Mouse (Mus musculus) MEL (cell line): ENCODE measurements around the gene Mcl1. TPM values are rescaled to one million over a fixed set of nuclear protein-coding genes. Genes with fewer than 3 reads are reported as not detected.

Experiments used
- DNase-seq: peaks from one replicate; pipeline ENCODE4 v3.0.0; 2011; ENCODE audit warnings: low read depth, low spot score
- H3K27ac ChIP-seq: 2 replicates; pipeline ENCODE4 v1.5.1; 2012; ENCODE audit warnings: low read depth, mild to moderate bottlenecking, control low read depth, low read length, moderate library complexity; ENCODE audit not compliant: control insufficient read depth
- H3K27me3 ChIP-seq, 2 experiments: fragments of 150-350 bp in 1 of 2; sonication (generic) in 1 of 2; 2 replicates each; pipeline ENCODE4 v1.6.1; 2012; ENCODE audit warnings: low read length in 2 of 2, mild to moderate bottlenecking in 2 of 2, improper control_type of control experiment in 1 of 2, moderate library complexity in 1 of 2; ENCODE audit not compliant: insufficient read depth in 2 of 2, control insufficient read depth in 1 of 2
- H3K36me3 ChIP-seq, 2 experiments: 2 replicates each; pipeline ENCODE4 v1.6.1; 2012 to 2014; ENCODE audit warnings: low read length in 2 of 2, improper control_type of control experiment in 1 of 2, inconsistent platforms in 1 of 2, mild to moderate bottlenecking in 1 of 2; ENCODE audit not compliant: insufficient read depth in 2 of 2, control insufficient read depth in 1 of 2
- H3K4me1 ChIP-seq, 2 experiments: fragments of 150-350 bp in 1 of 2; sonication (generic) in 1 of 2; 2 replicates each; pipeline ENCODE4 v1.6.1; 2012; ENCODE audit warnings: low read length in 2 of 2, improper control_type of control experiment in 1 of 2, mild to moderate bottlenecking in 1 of 2; ENCODE audit not compliant: insufficient read depth in 2 of 2, control insufficient read depth in 1 of 2
- H3K4me3 ChIP-seq, 2 experiments: fragments of 150-350 bp in 1 of 2; sonication (generic) in 1 of 2; 2 replicates each; pipeline ENCODE4 v1.5.1; 2012; ENCODE audit warnings: low read depth in 2 of 2, low read length in 2 of 2, mild to moderate bottlenecking in 2 of 2, moderate library complexity in 2 of 2, control low read depth in 1 of 2, improper control_type of control experiment in 1 of 2; ENCODE audit not compliant: control insufficient read depth in 1 of 2, insufficient read depth in 1 of 2
- H3K79me2 ChIP-seq: 2 replicates; pipeline ENCODE4 v1.6.1; 2012; ENCODE audit warnings: mild to moderate bottlenecking, low read length, moderate library complexity; ENCODE audit not compliant: control insufficient read depth, poor library complexity, insufficient read depth
- H3K9ac ChIP-seq: 2 replicates; pipeline ENCODE4 v1.6.1; 2012; ENCODE audit warnings: low read depth, mild to moderate bottlenecking, control low read depth, low read length, moderate library complexity; ENCODE audit not compliant: control insufficient read depth, poor library complexity, severe bottlenecking
- H3K9me3 ChIP-seq: fragments of 150-350 bp; sonication (generic); replicated peaks from 2 replicates; pipeline ENCODE4 v1.6.1; 2012; ENCODE audit warnings: mild to moderate bottlenecking, low read length, improper control_type of control experiment, moderate library complexity; ENCODE audit not compliant: insufficient read depth
- BHLHE40 ChIP-seq: IDR thresholded peaks from 2 replicates; pipeline ENCODE4 v1.6.1; 2012; ENCODE audit warnings: low read depth, mild to moderate bottlenecking, inconsistent platforms, low read length, improper control_type of control experiment, borderline replicate concordance
- CHD2 ChIP-seq: IDR thresholded peaks from 2 replicates; pipeline ENCODE4 v1.6.1; 2011; ENCODE audit warnings: low read length, improper control_type of control experiment
- CTCF ChIP-seq, 3 experiments: IDR thresholded peaks in 2 of 3; conservative IDR thresholded peaks in 1 of 3; 2 replicates each; pipeline ENCODE4 v1.5.1; 2011 to 2012; ENCODE audit warnings: low read length in 3 of 3, low read depth in 2 of 3, mild to moderate bottlenecking in 2 of 3, improper control_type of control experiment in 1 of 3, inconsistent platforms in 1 of 3, mixed read lengths in 1 of 3, moderate library complexity in 1 of 3; ENCODE audit not compliant: control insufficient read depth in 1 of 3, insufficient read depth in 1 of 3, poor library complexity in 1 of 3, severe bottlenecking in 1 of 3
- ETS1 ChIP-seq: IDR thresholded peaks from 2 replicates; pipeline ENCODE4 v1.6.1; 2012; ENCODE audit warnings: low read depth, mild to moderate bottlenecking, inconsistent platforms, low read length, improper control_type of control experiment, moderate library complexity
- GABPA ChIP-seq: IDR thresholded peaks from 2 replicates; pipeline ENCODE4 v1.6.1; 2012; ENCODE audit warnings: low read depth, mild to moderate bottlenecking, inconsistent platforms, low read length, improper control_type of control experiment, moderate library complexity
- HCFC1 ChIP-seq: IDR thresholded peaks from 2 replicates; pipeline ENCODE4 v1.6.1; 2012; ENCODE audit warnings: low read depth, mild to moderate bottlenecking, inconsistent platforms, low read length, improper control_type of control experiment, moderate library complexity
- MAFK ChIP-seq: IDR thresholded peaks from 2 replicates; pipeline ENCODE4 v1.6.1; 2011; ENCODE audit warnings: low read depth, mild to moderate bottlenecking, low read length, improper control_type of control experiment, borderline replicate concordance
- MAZ ChIP-seq: IDR thresholded peaks from 2 replicates; pipeline ENCODE4 v1.6.1; 2012; ENCODE audit warnings: low read depth, mild to moderate bottlenecking, inconsistent platforms, low read length, improper control_type of control experiment
- MXI1 ChIP-seq: IDR thresholded peaks from 2 replicates; pipeline ENCODE4 v1.6.1; 2011; ENCODE audit warnings: mild to moderate bottlenecking, low read depth, low read length, improper control_type of control experiment
- MYB ChIP-seq: IDR thresholded peaks from 2 replicates; pipeline ENCODE4 v1.6.1; 2011; ENCODE audit warnings: mild to moderate bottlenecking, low read depth, low read length, improper control_type of control experiment
- MYC ChIP-seq: IDR thresholded peaks from 2 replicates; pipeline ENCODE4 v1.6.1; 2011; ENCODE audit warnings: low read depth, mild to moderate bottlenecking, low read length, improper control_type of control experiment, moderate library complexity
- NELFE ChIP-seq: IDR thresholded peaks from 2 replicates; pipeline ENCODE4 v1.6.1; 2011; ENCODE audit warnings: low read depth, low read length, improper control_type of control experiment
- POLR2A ChIP-seq, 2 experiments: IDR thresholded peaks; 2 replicates each; pipeline ENCODE4 v1.6.1; 2011 to 2012; ENCODE audit warnings: low read length in 2 of 2, mild to moderate bottlenecking in 2 of 2, control low read depth in 1 of 2, improper control_type of control experiment in 1 of 2, low read depth in 1 of 2, moderate library complexity in 1 of 2; ENCODE audit not compliant: control insufficient read depth in 1 of 2, insufficient read depth in 1 of 2, poor library complexity in 1 of 2
- POLR2AphosphoS2 ChIP-seq: IDR thresholded peaks from 2 replicates; pipeline ENCODE4 v1.6.1; 2011; ENCODE audit warnings: low read length, improper control_type of control experiment
- POLR2AphosphoS5 ChIP-seq: IDR thresholded peaks from 2 replicates; pipeline ENCODE4 v1.6.1; 2012; ENCODE audit warnings: low read depth, borderline replicate concordance, mild to moderate bottlenecking, inconsistent platforms, low read length, moderate library complexity, mixed read lengths
- SIN3A ChIP-seq: IDR thresholded peaks from 2 replicates; pipeline ENCODE4 v1.6.1; 2012; ENCODE audit warnings: low read length, improper control_type of control experiment, inconsistent platforms
- TBP ChIP-seq: IDR thresholded peaks from 2 replicates; pipeline ENCODE4 v1.8.0; 2011; ENCODE audit warnings: low read depth, low read length, improper control_type of control experiment
- UBTF ChIP-seq: IDR thresholded peaks from 2 replicates; pipeline ENCODE4 v1.6.1; 2012; ENCODE audit warnings: low read depth, mild to moderate bottlenecking, inconsistent platforms, low read length, improper control_type of control experiment, moderate library complexity, borderline replicate concordance; ENCODE audit not compliant: insufficient read depth
- ZNF384 ChIP-seq: IDR thresholded peaks from 2 replicates; pipeline ENCODE4 v1.6.1; 2012; ENCODE audit warnings: low read depth, mild to moderate bottlenecking, inconsistent platforms, low read length, improper control_type of control experiment
- polyA plus RNA-seq, 2 experiments: library from polyadenylated mRNA; stranded (reverse) in 1 of 2; unstranded in 1 of 2; fragments of >175 nt in 1 of 2; fragments of >200 nt in 1 of 2; gene quantifications; 2 replicates each; pipeline versions ENCODE4 v1.2.1 to v1.2.4; 2012; ENCODE audit warnings: low replicate concordance in 2 of 2, low read depth in 1 of 2; ENCODE audit not compliant: insufficient read length in 2 of 2, insufficient read depth in 1 of 2, missing spikeins in 1 of 2
- total RNA-seq: library from RNA; depleted of rRNA; stranded (reverse); fragments of 300-350 nt; gene quantifications from 2 replicates; pipeline ENCODE4 v1.2.3, GENCODE M21; 2012

Gene Mcl1
- total and polyA plus RNA-seq, 3 experiments, result 142 to 211 (median 156) TPM

GRCm38 (mm10) chr3:95698286-95698685, 39.7 kb downstream of the Mcl1 start:
- no peak overlapping the region for H3K9ac ChIP-seq
- no peak for DNase-seq
- no peak overlapping the region for H3K4me3 ChIP-seq
- no peaks in the 10 kb centered on the region for H3K9me3 ChIP-seq
- H3K79me2 ChIP-seq, result no peaks in the 10 kb centered on the region
- no peaks in the 10 kb centered on the region for H3K36me3 ChIP-seq
- no peaks in the 10 kb centered on the region for H3K27me3 ChIP-seq
- no peak overlapping the region for H3K27ac ChIP-seq
- peaks cover 0 to 7% of the 10 kb centered on the region in 2 experiments; a peak in 1 of 4 replicates for H3K4me1 ChIP-seq
- TF ChIP-seq POLR2AphosphoS2 (no peak), MAZ (no peak), MYC (no peak), MAFK (no peak), TBP (no peak), CTCF (IDR thresholded peaks at IDR 0.05 in 2 of 3, conservative IDR thresholded peaks at IDR 0.05 in 1 of 3; ENCODE audit: control insufficient read depth in 1 of 3, insufficient read depth in 1 of 3, low read depth in 2 of 3, low read length in 3 of 3, poor library complexity in 1 of 3, severe bottlenecking in 1 of 3) (no peak), UBTF (no peak), ETS1 (no peak), POLR2A (IDR thresholded peaks at IDR 0.05; ENCODE audit: control insufficient read depth in 1 of 2, insufficient read depth in 1 of 2, low read depth in 1 of 2, low read length in 2 of 2, poor library complexity in 1 of 2) (no peak), CHD2 (no peak), ZNF384 (no peak), NELFE (no peak), HCFC1 (no peak), GABPA (no peak), MYB (no peak), BHLHE40 (no peak)

- no peaks in the 10 kb centered on the region for H3K27me3 ChIP-seq
- TF ChIP-seq POLR2AphosphoS5 (no peak), POLR2A (IDR thresholded peaks at IDR 0.05; ENCODE audit: control insufficient read depth in 1 of 2, insufficient read depth in 1 of 2, low read depth in 1 of 2, low read length in 2 of 2, poor library complexity in 1 of 2) (no peak), SIN3A (no peak), CHD2 (no peak), MXI1 (no peak)
- H3K36me3 ChIP-seq, result 0 out of 4 replicates have a peak, but pooled peaks cover 0 to 3% of the 10 kb centered on the region in 2 experiments
- no peak for DNase-seq
- no peak overlapping the region for H3K4me3 ChIP-seq
- H3K4me1 ChIP-seq, result peaks cover 0 to 3% of the 10 kb centered on the region in 2 experiments; a peak in 2 of 4 replicates
- no peak overlapping the region for H3K27ac ChIP-seq
- H3K9me3 ChIP-seq, result no peaks in the 10 kb centered on the region
- no peak overlapping the region for H3K9ac ChIP-seq
- H3K79me2 ChIP-seq, result no peaks in the 10 kb centered on the region
These were observed 41.7 kb downstream of the Mcl1 start for GRCm38 (mm10) chr3:95700233-95700681.
